Mouse (Mus musculus) gastrocnemius, postnatal 25 days (tissue): ENCODE measurements around the gene Hlf. TPM values are rescaled to one million over a fixed set of nuclear protein-coding genes. Genes with fewer than 3 reads are reported as not detected.

Experiments used
- DNase-seq: peaks from one replicate; pipeline ENCODE4 v3.0.0; 2022
- long read RNA-seq, 2 experiments: library from polyadenylated mRNA; stranded (forward); transcript quantifications; one replicate each; pipeline ENCODE4 v2.0.0; 2021
- total RNA-seq, 2 experiments: library from RNA; stranded (reverse); gene quantifications; 1 replicate in 1 of 2; 2 replicates in 1 of 2; pipeline ENCODE4 v1.2.3; 2021

Gene Hlf
- total RNA-seq, result 1 to 10 TPM; 3.3 to 5.4 TPM
- long read RNA-seq, experiment 1, full-length matches to known transcripts, result 3 of 4 reads
- long read RNA-seq, experiment 1, partial matches to known transcripts, result 0 of 4 reads
- long read RNA-seq, experiment 1, other reads (novel, unspliced or antisense), result 1 of 4 reads
- long read RNA-seq, experiment 2, full-length matches to known transcripts, result 1 of 3 reads
- long read RNA-seq, experiment 2, partial matches to known transcripts, result 0 of 3 reads
- long read RNA-seq, experiment 2, other reads (novel, unspliced or antisense), result 2 of 3 reads

GRCm38 (mm10) chr11:90390817-90391173 is at the start of gene Hlf:
TSS of gene Hlf (minus strand) at chr11:90390895.
- peak; percentile 92 for DNase-seq

- DNase-seq, result no peak
These were observed 48.1 kb upstream of the Hlf start for GRCm38 (mm10) chr11:90438768-90439167.

- DNase-seq, result no peak
These were observed 34.5 kb upstream of the Hlf start for GRCm38 (mm10) chr11:90425207-90425525.

- no peak for DNase-seq
These were observed 33.9 kb upstream of the Hlf start for GRCm38 (mm10) chr11:90424334-90425206.

GRCm38 (mm10) chr11:90423896-90424295 is 33.2 kb upstream of the Hlf start:
- DNase-seq, result no peak

GRCm38 (mm10) chr11:90419706-90420105 is 29.0 kb upstream of the Hlf start:
- no peak for DNase-seq

GRCm38 (mm10) chr11:90417921-90418320 is 27.2 kb upstream of the Hlf start:
- peak; percentile 99 for DNase-seq

- DNase-seq, result no peak
These were observed 26.3 kb upstream of the Hlf start for GRCm38 (mm10) chr11:90417011-90417410.

- DNase-seq, result no peak
These were observed 8.2 kb upstream of the Hlf start for GRCm38 (mm10) chr11:90398850-90399249.

- DNase-seq, result no peak
These were observed 833 bp upstream of the Hlf start for GRCm38 (mm10) chr11:90391271-90392185.

GRCm38 (mm10) chr11:90389902-90390816 is 536 bp downstream of the Hlf start:
- DNase-seq, result no peak

GRCm38 (mm10) chr11:90389174-90389901 is 1.4 kb downstream of the Hlf start:
- no peak for DNase-seq

- no peak for DNase-seq
These were observed 2.9 kb downstream of the Hlf start for GRCm38 (mm10) chr11:90387501-90388440.

- DNase-seq, result peak; percentile 80
These were observed 8.6 kb downstream of the Hlf start for GRCm38 (mm10) chr11:90382005-90382611.

GRCm38 (mm10) chr11:90381113-90381512 is 9.6 kb downstream of the Hlf start:
- DNase-seq, result no peak

GRCm38 (mm10) chr11:90380131-90380685 is 10.5 kb downstream of the Hlf start:
- DNase-seq, result no peak

- DNase-seq, result no peak
These were observed 12.7 kb downstream of the Hlf start for GRCm38 (mm10) chr11:90378008-90378407.

- DNase-seq, result no peak
These were observed 14.3 kb downstream of the Hlf start for GRCm38 (mm10) chr11:90376436-90376835.
